26 mouse cellular contexts compared by ENCODE assay signal in the genomic region with DNA sequence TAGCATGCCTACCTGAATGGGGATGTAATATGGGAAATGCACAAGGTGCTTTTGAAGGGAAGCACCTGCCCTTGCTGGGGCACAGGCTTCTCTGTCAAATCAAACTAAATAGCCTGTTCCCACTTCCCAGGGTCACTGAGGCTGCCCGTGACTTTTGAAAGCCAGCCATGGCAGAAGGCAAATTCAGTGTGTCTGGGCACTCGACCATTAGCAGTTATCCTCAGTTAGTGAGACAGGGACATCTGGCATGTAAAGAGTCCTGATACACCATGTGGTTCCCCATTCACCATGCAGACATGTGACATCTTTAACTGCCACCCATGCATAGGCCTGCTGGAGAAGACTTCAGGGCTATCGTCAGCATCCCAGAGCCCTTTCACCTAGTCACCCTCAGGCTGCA. TPM values are rescaled to one million over a fixed set of nuclear protein-coding genes. Genes with fewer than 3 reads are reported as not detected.
DNase-seq lines count a peak whose midpoint lies in the region; ATAC-seq and TF ChIP-seq lines count a peak whose summit lies in the region.
"Had no signal": no experiment of that assay in that cellular context is flagged by ENCODE, and none has a peak within 500 bp of the region (broad histone marks: within the 10 kb centered on the region; RNA-seq: fewer than 3 reads in every experiment).

No protein-coding gene starts in this region.

- no peak overlapping the region for H3K4me2 ChIP-seq in heart, postnatal 0 days (ENCODE audit: low read depth, low read length)
- no peak overlapping the region for H3K4me2 ChIP-seq in heart, embryonic 11.5 days
- no peak overlapping the region for H3K4me2 ChIP-seq in midbrain, postnatal 0 days (ENCODE audit: low read depth, low read length, poor library complexity, severe bottlenecking)
- no peak overlapping the region for H3K4me2 ChIP-seq in midbrain, embryonic 15.5 days
- H3K4me2 ChIP-seq: embryonic facial prominence, embryonic 12.5 days; forebrain, embryonic 13.5 days; forebrain, embryonic 15.5 days had no signal

- no peak for ATAC-seq in heart, postnatal 0 days (ENCODE audit: insufficient read depth, low read depth)
- ATAC-seq in heart, embryonic 11.5 days (replicated peaks; ENCODE audit: insufficient number of reproducible peaks, low FRiP score, low TSS enrichment) = no peak
- no peak for ATAC-seq in midbrain, postnatal 0 days (ENCODE audit: low FRiP score)
- ATAC-seq in midbrain, embryonic 15.5 days (replicated peaks) = no peak
- ATAC-seq: activated CD4-positive, CD25-positive, alpha-beta regulatory T cell, adult 4 months; CD4-positive, CD25-positive, alpha-beta regulatory T cell, adult 4 months; forebrain, embryonic 13.5 days; forebrain, embryonic 15.5 days; forebrain, postnatal 0 days; Patski had no signal

- H3K9ac ChIP-seq in heart, postnatal 0 days (replicated peaks; ENCODE audit: low read depth, low read length) = no peak overlapping the region
- H3K9ac ChIP-seq in heart, embryonic 11.5 days (ENCODE audit: low read depth, low read length) = no peak overlapping the region
- no peak overlapping the region for H3K9ac ChIP-seq in midbrain, postnatal 0 days (replicated peaks; ENCODE audit: low read length, poor library complexity, severe bottlenecking)
- H3K9ac ChIP-seq in midbrain, embryonic 15.5 days = no peak overlapping the region
- H3K9ac ChIP-seq: embryonic facial prominence, embryonic 12.5 days; forebrain, embryonic 13.5 days; forebrain, embryonic 15.5 days; forebrain, postnatal 0 days had no signal

- TF ChIP-seq CTCF in heart, postnatal 0 days (IDR thresholded peaks at IDR 0.05; ENCODE audit: low read depth) = no peak
- no peak for TF ChIP-seq CTCF in midbrain, postnatal 0 days (IDR thresholded peaks at IDR 0.05)

- no peaks in the 10 kb centered on the region for H3K36me3 ChIP-seq in heart, postnatal 0 days (replicated peaks; ENCODE audit: control insufficient read depth, insufficient read depth, low read length)
- no peaks in the 10 kb centered on the region for H3K36me3 ChIP-seq in heart, embryonic 11.5 days (ENCODE audit: control insufficient read depth, insufficient read depth, low read length)
- H3K36me3 ChIP-seq in midbrain, postnatal 0 days (ENCODE audit: insufficient read depth, low read length) = no peaks in the 10 kb centered on the region
- H3K36me3 ChIP-seq in midbrain, embryonic 15.5 days (replicated peaks) = no peaks in the 10 kb centered on the region
- H3K36me3 ChIP-seq: forebrain, embryonic 15.5 days; G1E had no signal

- TF ChIP-seq EP300 in heart, postnatal 0 days (IDR thresholded peaks at IDR 0.05; ENCODE audit: low read depth) = no peak

- peaks cover 10% of the 10 kb centered on the region for H3K27me3 ChIP-seq in heart, postnatal 0 days (ENCODE audit: control insufficient read depth, insufficient read depth, low read length)
- peaks cover 10% of the 10 kb centered on the region for H3K27me3 ChIP-seq in heart, embryonic 11.5 days (ENCODE audit: control insufficient read depth, insufficient read depth, low read length)
- peaks cover 24% of the 10 kb centered on the region for H3K27me3 ChIP-seq in midbrain, postnatal 0 days (ENCODE audit: insufficient read depth, low read length)
- peaks cover 27% of the 10 kb centered on the region for H3K27me3 ChIP-seq in midbrain, embryonic 15.5 days (replicated peaks)

- H3K4me1 ChIP-seq in heart, postnatal 0 days (ENCODE audit: control insufficient read depth, insufficient read depth) = peaks cover 16% of the 10 kb centered on the region
- peaks cover 16% of the 10 kb centered on the region for H3K4me1 ChIP-seq in heart, embryonic 11.5 days (ENCODE audit: control insufficient read depth, insufficient read depth, low read length)
- peaks cover 3% of the 10 kb centered on the region; the same call in 1 of the 2 replicates for H3K4me1 ChIP-seq in midbrain, postnatal 0 days (ENCODE audit: insufficient read depth, low read length)
- H3K4me1 ChIP-seq in midbrain, embryonic 15.5 days = peaks cover 24% of the 10 kb centered on the region

- H3K4me3 ChIP-seq in heart, postnatal 0 days (ENCODE audit: low read depth, low read length) = no peak overlapping the region
- no peak overlapping the region for H3K4me3 ChIP-seq in heart, embryonic 11.5 days (ENCODE audit: low read depth, low read length)
- H3K4me3 ChIP-seq in midbrain, postnatal 0 days (ENCODE audit: low read depth, low read length) = no peak overlapping the region
- H3K4me3 ChIP-seq in midbrain, embryonic 15.5 days = no peak overlapping the region
- H3K4me3 ChIP-seq: embryonic facial prominence, embryonic 10.5 days; embryonic facial prominence, embryonic 12.5 days; forebrain, embryonic 13.5 days; forebrain, embryonic 15.5 days had no signal

- H3K27ac ChIP-seq in heart, postnatal 0 days (ENCODE audit: low read depth) = no peak overlapping the region
- H3K27ac ChIP-seq in heart, embryonic 11.5 days (ENCODE audit: low read depth, low read length) = no peak overlapping the region
- H3K27ac ChIP-seq in midbrain, postnatal 0 days (ENCODE audit: low read depth, low read length) = no peak overlapping the region
- H3K27ac ChIP-seq in midbrain, embryonic 15.5 days = no peak overlapping the region
- H3K27ac ChIP-seq: embryonic facial prominence, embryonic 10.5 days; embryonic facial prominence, embryonic 12.5 days; forebrain, embryonic 13.5 days; forebrain, embryonic 15.5 days had no signal

- peak; percentile 74 to 81 for DNase-seq in cerebellum, postnatal 10 days
- DNase-seq in cerebellum, adult 18-20 months = no peak
- DNase-seq in heart, postnatal 0 days (ENCODE audit: low spot score) = peak; percentile 2
- peak; percentile 58 for DNase-seq in midbrain, postnatal 0 days (ENCODE audit: low spot score)
- DNase-seq: adrenal gland, adult 8-10 months; adrenal gland, postnatal 14 days; adrenal gland, postnatal 36 days; B cell, adult 2 months; cerebellum, adult 11-12 months; cerebellum, adult 8-10 months; cerebellum, postnatal 25 days; forebrain, postnatal 0 days had no signal

- H3K9me3 ChIP-seq in heart, postnatal 0 days (replicated peaks; ENCODE audit: control insufficient read depth, low read length) = no peaks in the 10 kb centered on the region
- no peaks in the 10 kb centered on the region for H3K9me3 ChIP-seq in heart, embryonic 11.5 days (replicated peaks; ENCODE audit: control insufficient read depth, low read length)
- H3K9me3 ChIP-seq in midbrain, postnatal 0 days (ENCODE audit: low read length) = no peaks in the 10 kb centered on the region
- no peaks in the 10 kb centered on the region for H3K9me3 ChIP-seq in midbrain, embryonic 15.5 days
- H3K9me3 ChIP-seq: embryonic facial prominence, embryonic 10.5 days; embryonic facial prominence, embryonic 12.5 days; forebrain, embryonic 13.5 days; forebrain, embryonic 15.5 days had no signal

- 79% methylated on average over 3 of the region's 3 CpGs for WGBS in heart, postnatal 0 days
- 82% methylated on average over 3 of the region's 3 CpGs for WGBS in heart, embryonic 11.5 days (ENCODE audit: insufficient replicate concordance)
- WGBS in midbrain, postnatal 0 days = 86% methylated on average over 3 of the region's 3 CpGs
- WGBS in midbrain, embryonic 15.5 days = 83% methylated on average over 3 of the region's 3 CpGs

RNA-seq across cellular contexts. Expression of a gene that starts 5.3 kb away (rescaled TPM):
- 5.9 and 8.2 TPM in 2 replicates for total RNA-seq in heart, postnatal 0 days (2014; rRNA removed; ENCODE audit: low replicate concordance)
- 0.92 and 1.2 TPM in 2 replicates for polyA plus RNA-seq in heart, postnatal 0 days (2015; fragmentation: Nextera tagmentation; extraction: Ambion mirVana)
- polyA plus RNA-seq in heart, embryonic 11.5 days (2014; fragmentation: Nextera tagmentation; extraction: Ambion mirVana) = 3.3 and 3.4 TPM in 2 replicates
- 3.9 and 4.8 TPM in 2 replicates for total RNA-seq in midbrain, postnatal 0 days (2014; rRNA removed)
- polyA plus RNA-seq in midbrain, postnatal 0 days (2015; fragmentation: Nextera tagmentation; extraction: Ambion mirVana) = 0.85 and 0.88 TPM in 2 replicates
- polyA plus RNA-seq in midbrain, embryonic 15.5 days (2015; fragmentation: Nextera tagmentation; extraction: Ambion mirVana) = 2.2 and 3.1 TPM in 2 replicates
- polyA plus RNA-seq: G1E had no signal

RNA-seq across cellular contexts. Expression of a gene that starts 47.1 kb away (rescaled TPM):
- total RNA-seq in heart, postnatal 0 days (2014; rRNA removed; ENCODE audit: low replicate concordance) = not detected in 2 replicates
- not detected in 2 replicates for polyA plus RNA-seq in heart, postnatal 0 days (2015; fragmentation: Nextera tagmentation; extraction: Ambion mirVana)
- 0.11 TPM in 1 of 2 replicates, not detected in the other for polyA plus RNA-seq in heart, embryonic 11.5 days (2014; fragmentation: Nextera tagmentation; extraction: Ambion mirVana)
- total RNA-seq in midbrain, postnatal 0 days (2014; rRNA removed) = 0.28 and 0.60 TPM in 2 replicates
- polyA plus RNA-seq in midbrain, postnatal 0 days (2015; fragmentation: Nextera tagmentation; extraction: Ambion mirVana) = 0.16 and 0.21 TPM in 2 replicates
- polyA plus RNA-seq in midbrain, embryonic 15.5 days (2015; fragmentation: Nextera tagmentation; extraction: Ambion mirVana) = 0.06 and 0.14 TPM in 2 replicates
- total RNA-seq: adrenal gland, adult 8-10 months; adrenal gland, postnatal 14 days; adrenal gland, postnatal 36 days; CH12.LX; G1E had no signal
- polyA plus RNA-seq: activated CD4-positive, CD25-positive, alpha-beta regulatory T cell, adult 4 months; CD4-positive, CD25-positive, alpha-beta regulatory T cell, adult 4 months; cortical plate, adult 2 months; embryonic facial prominence, embryonic 10.5 days; embryonic facial prominence, embryonic 14.5 days; forebrain, embryonic 11.5 days; forebrain, embryonic 13.5 days; forebrain, embryonic 15.5 days; forebrain, postnatal 0 days; G1E had no signal

Comparison
In these comparisons a context has a peak if more than half of its experiments do, and no peak if none do; other contexts are left out.
1. DNase-seq: peak in cerebellum, postnatal 10 days (2 of 2), heart, postnatal 0 days (single experiment) and midbrain, postnatal 0 days (single experiment); none in cerebellum, adult 18-20 months (0 of 2).